Mouse (Mus musculus) liver, embryonic 14.5 days (tissue): ENCODE measurements at regions not wholly inside any gene's neighbourhood (a gene's known extent, or its start where the extent isn't known, plus 50 kb on each side); places are given as distances from the start of the nearest gene placed in this dataset.

Experiments
- ATAC-seq: fragments of 200-750 bp; cut with Nextera tagmentation; 2 replicates; pipeline ENCODE4 v1.8.0; 2017; ENCODE audit warnings: moderate number of reproducible peaks, mild to moderate bottlenecking, moderate library complexity; ENCODE audit not compliant: insufficient read depth
- DNase-seq, 3 experiments: peaks; one replicate each; pipeline ENCODE4 v3.0.0-alpha.2; 2012 to 2013; ENCODE audit warnings: low read depth in 3 of 3, low spot score in 3 of 3
- H3K27ac ChIP-seq: fragments of 300-500 bp; sonication (generic); 2 replicates; pipeline ENCODE4 v1.5.1; 2014; ENCODE audit warnings: moderate library complexity, mild to moderate bottlenecking, control low read depth, inconsistent platforms
- H3K27me3 ChIP-seq: fragments of 300-500 bp; sonication (generic); 2 replicates; pipeline ENCODE4 v1.6.1; 2014; ENCODE audit warnings: mild to moderate bottlenecking, low read length, moderate library complexity; ENCODE audit not compliant: control insufficient read depth, insufficient read depth
- H3K36me3 ChIP-seq: fragments of 300-500 bp; sonication (generic); replicated peaks from 2 replicates; pipeline ENCODE4 v1.6.1; 2014; ENCODE audit warnings: low read depth; ENCODE audit not compliant: control insufficient read depth, insufficient read depth
- H3K4me1 ChIP-seq, 2 experiments: fragments of 200-500 bp in 1 of 2; fragments of 300-500 bp in 1 of 2; sonication (generic) in 1 of 2; replicated peaks; 2 replicates each; pipeline ENCODE4 v1.6.1; 2012 to 2014; ENCODE audit warnings: antibody characterized with exemption in 1 of 2, inconsistent platforms in 1 of 2, low read length in 1 of 2; ENCODE audit not compliant: control insufficient read depth in 2 of 2, insufficient read depth in 2 of 2
- H3K4me2 ChIP-seq: fragments of 300-500 bp; sonication (generic); 2 replicates; pipeline ENCODE4 v1.6.1; 2014; ENCODE audit warnings: low read depth, mild to moderate bottlenecking, control low read depth, moderate library complexity
- H3K4me3 ChIP-seq, 2 experiments: fragments of 200-500 bp in 1 of 2; fragments of 300-500 bp in 1 of 2; sonication (generic) in 1 of 2; 2 replicates each; pipeline ENCODE4 v1.5.1; 2012 to 2014; ENCODE audit warnings: low read depth in 2 of 2, low read length in 2 of 2, mild to moderate bottlenecking in 2 of 2, control low read depth in 1 of 2, inconsistent platforms in 1 of 2, moderate library complexity in 1 of 2; ENCODE audit not compliant: insufficient read depth in 1 of 2
- H3K9ac ChIP-seq: fragments of 300-500 bp; sonication (generic); replicated peaks from 2 replicates; pipeline ENCODE4 v1.6.1; 2014; ENCODE audit warnings: mild to moderate bottlenecking, control low read depth, moderate library complexity
- H3K9me3 ChIP-seq: fragments of 300-500 bp; sonication (generic); 2 replicates; pipeline ENCODE4 v1.6.1; 2016; ENCODE audit warnings: low read length, mixed read lengths; ENCODE audit not compliant: control insufficient read depth
- CTCF ChIP-seq: IDR thresholded peaks from 2 replicates; pipeline ENCODE4 v1.5.1; 2016; ENCODE audit warnings: antibody characterized with exemption, low read depth, control low read depth
- EP300 ChIP-seq: IDR thresholded peaks from 2 replicates; pipeline ENCODE4 v1.6.1; 2016; ENCODE audit warnings: antibody characterized with exemption, low read depth
- WGBS: fragments of 180-500 bp; shearing (Covaris S2); extraction: QIAGEN DNeasy Blood & Tissue Kit; methylation state at CpG from one replicate; pipeline ENCODE4 v1.1.7; 2014; ENCODE audit not compliant: insufficient replicate concordance; 5-methylcytosine and 5-hydroxymethylcytosine counted together

GRCm38 (mm10) chr7:143951172-143951571 lies 50.6 kb upstream of the Shank2 start:
- WGBS = 17% methylated on average over 2 of the region's 2 CpGs
- Histone ChIP-seq H3K36me3 (no peaks in the 10 kb centered on the region), H3K4me1 (no peaks in the 10 kb centered on the region), H3K27me3 (no peaks in the 10 kb centered on the region), H3K4me3 (no peak overlapping the region), H3K9ac (no peak overlapping the region), H3K4me2 (no peak overlapping the region), H3K27ac (no peak overlapping the region), H3K9me3 (no peaks in the 10 kb centered on the region)
- TF ChIP-seq EP300 (no peak), CTCF (peak; percentile 37; the same call in 1 of the 2 replicates)
- ATAC-seq (no peak), DNase-seq (no peak)
